Comparison of ENCODE assay signal across 8 mouse cellular contexts in the genomic region with DNA sequence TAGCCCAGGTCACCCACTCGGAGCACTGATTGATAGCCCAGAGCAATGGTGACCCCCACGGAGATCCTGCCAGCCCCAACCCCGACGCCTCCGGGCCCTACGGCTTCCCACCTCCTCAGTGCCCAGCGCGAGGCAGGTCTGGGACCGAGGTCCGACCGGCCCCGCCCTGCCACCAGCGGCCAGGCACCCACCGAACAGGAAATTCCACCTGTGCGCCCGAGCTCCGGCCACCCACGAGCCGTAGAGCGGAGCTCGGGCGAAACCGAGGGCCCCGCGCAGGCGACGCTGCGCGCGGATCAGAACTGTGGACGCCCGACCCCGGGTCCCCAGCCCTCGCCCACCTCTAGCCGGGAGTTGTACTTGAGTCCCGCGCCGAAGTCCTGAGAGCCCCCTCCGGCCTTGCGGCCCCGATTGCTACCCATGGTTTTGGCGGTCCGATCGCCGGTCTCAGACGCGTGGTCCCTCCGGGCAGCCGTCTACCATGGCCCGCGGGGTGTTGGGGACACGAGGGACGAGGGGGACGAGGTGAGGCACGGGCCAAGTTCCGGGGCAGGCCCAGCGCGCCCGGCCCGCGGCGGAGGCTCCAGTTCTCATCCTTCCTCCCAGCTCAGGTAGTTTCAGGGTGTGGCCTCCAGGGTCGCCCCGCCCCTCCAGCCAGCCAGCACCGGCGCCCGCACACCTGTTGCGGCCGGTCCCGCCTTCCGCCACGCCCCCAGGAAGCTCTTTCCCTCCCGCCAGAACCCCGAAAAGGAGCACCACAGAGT. TPM values are rescaled to one million over a fixed set of nuclear protein-coding genes. Genes with fewer than 3 reads are reported as not detected.
DNase-seq lines count a peak whose midpoint lies in the region; ATAC-seq and TF ChIP-seq lines count a peak whose summit lies in the region.

Gene St14 (minus strand): TSS at position 649 of the 764 bp plus-strand sequence.

- no peak for DNase-seq in left cerebral cortex, adult 2 months (ENCODE audit: extremely low spot score in 1 of 2, low spot score in 2 of 2)
- no peak for DNase-seq in left cerebral cortex, postnatal 14 days (ENCODE audit: low spot score in 2 of 2)
- peak; percentile 86 for DNase-seq in kidney, adult 2 months
- DNase-seq in retina, embryonic 14.5 days (ENCODE audit: low spot score): peak; percentile 26
- no peak for DNase-seq in adipocyte (ENCODE audit: low spot score)
- no peak for DNase-seq in left cerebral cortex, adult 9 months (ENCODE audit: low spot score in 2 of 2)

- no peak for TF ChIP-seq CTCF in left cerebral cortex, adult 2 months (IDR thresholded peaks at IDR 0.05)
- no peak for TF ChIP-seq CTCF in embryonic fibroblast, embryonic 13.5 days (IDR thresholded peaks at IDR 0.05; ENCODE audit: borderline replicate concordance, insufficient read depth, low read length)
- no peak for TF ChIP-seq CTCF in kidney, adult 2 months (conservative IDR thresholded peaks at IDR 0.05; ENCODE audit: insufficient read depth, insufficient read length, low read depth, low read length)

- WGBS in kidney, adult 2 months: under 1% methylated on average over 74 of the region's 74 CpGs
- under 1% methylated on average over 74 of the region's 74 CpGs for WGBS in lung, embryonic 15.5 days

- H3K9me3 ChIP-seq in lung, embryonic 15.5 days: no peaks in the 10 kb centered on the region

- intact Hi-C loops in left cerebral cortex, adult 2 months (cut with DNase I): no loop called here
- intact Hi-C loops in left cerebral cortex, postnatal 14 days (cut with DNase I): no loop called here

- peak; percentile 72 for ATAC-seq in lung, embryonic 15.5 days (ENCODE audit: borderline replicate concordance, extremely low read depth, low FRiP score, low TSS enrichment)

- peak within 1 kb of the TSS; percentile 39 for H3K4me3 ChIP-seq in left cerebral cortex, adult 2 months
- peak within 1 kb of the TSS; percentile 19 for H3K4me3 ChIP-seq in embryonic fibroblast, embryonic 13.5 days (ENCODE audit: insufficient read depth, low read length)
- peak within 1 kb of the TSS; percentile 91 for H3K4me3 ChIP-seq in kidney, adult 2 months (ENCODE audit: insufficient read depth, low read depth, low read length)
- H3K4me3 ChIP-seq in lung, embryonic 15.5 days: peak within 1 kb of the TSS; percentile 57

- TF ChIP-seq POLR2A in embryonic fibroblast, embryonic 13.5 days (IDR thresholded peaks at IDR 0.05; ENCODE audit: low read depth, low read length): no peak
- TF ChIP-seq POLR2A in kidney, adult 2 months (IDR thresholded peaks at IDR 0.05; ENCODE audit: low read depth, low read length): peak; percentile 39

- H3K4me2 ChIP-seq in lung, embryonic 15.5 days: peak within 1 kb of the TSS; percentile 78

- H3K36me3 ChIP-seq in kidney, adult 2 months (ENCODE audit: control insufficient read depth, insufficient read depth, low read length): no peaks in the 10 kb centered on the region
- H3K36me3 ChIP-seq in lung, embryonic 15.5 days: no peaks in the 10 kb centered on the region

- H3K4me1 ChIP-seq in embryonic fibroblast, embryonic 13.5 days (ENCODE audit: control insufficient read depth, insufficient read depth, low read length): no peaks in the 10 kb centered on the region
- H3K4me1 ChIP-seq in kidney, adult 2 months (ENCODE audit: control insufficient read depth, insufficient read depth, low read length): no peaks in the 10 kb centered on the region
- H3K4me1 ChIP-seq in lung, embryonic 15.5 days: peaks cover 20% of the 10 kb centered on the region

- no peak within 1 kb of the TSS for H3K27ac ChIP-seq in left cerebral cortex, adult 2 months
- no peak within 1 kb of the TSS for H3K27ac ChIP-seq in embryonic fibroblast, embryonic 13.5 days (ENCODE audit: insufficient read depth, low read length)
- peak within 1 kb of the TSS; percentile 78 for H3K27ac ChIP-seq in kidney, adult 2 months (ENCODE audit: insufficient read depth, low read depth, low read length)
- peak within 1 kb of the TSS; percentile 57 for H3K27ac ChIP-seq in lung, embryonic 15.5 days

- H3K9ac ChIP-seq in lung, embryonic 15.5 days: peak within 1 kb of the TSS; percentile 60

- H3K27me3 ChIP-seq in kidney, adult 2 months (replicated peaks; ENCODE audit: control insufficient read depth, insufficient read depth, low read length): 0 out of 2 replicates have a peak, but pooled peaks cover 2% of the 10 kb centered on the region
- peaks cover 58% of the 10 kb centered on the region for H3K27me3 ChIP-seq in lung, embryonic 15.5 days

RNA-seq across cellular contexts. Expression of gene St14, which starts in this region (rescaled TPM):
- total RNA-seq in left cerebral cortex, adult 2 months (2021): 1 to 10 TPM in 1 of 2 experiments, under 1 TPM in 1; 0.87 to 1.1 TPM
- under 1 TPM; 0.19 to 0.68 TPM for total RNA-seq in left cerebral cortex, postnatal 14 days (2021)
- polyA plus RNA-seq in embryonic fibroblast, embryonic 13.5 days (2011; ENCODE audit: insufficient read length, low read depth, missing spikeins): 1.1 and 1.2 TPM in 2 replicates
- polyA plus RNA-seq in kidney, adult 2 months (2012; rRNA removed): 62.8 and 71.2 TPM in 2 replicates
- 48.1 and 50.9 TPM in 2 replicates for polyA plus RNA-seq in lung, embryonic 15.5 days (2015; fragmentation: Nextera tagmentation; extraction: Ambion mirVana)

Comparison
In these comparisons a context has a peak if more than half of its experiments do, and no peak if none do; other contexts are left out.
1. RNA of gene St14 (polyA plus RNA-seq): 62.8 to 71.2 TPM in kidney, adult 2 months and 48.1 to 50.9 TPM in lung, embryonic 15.5 days; 1.1 to 1.2 TPM in embryonic fibroblast, embryonic 13.5 days; every median in the first group is over 10 times any median in the second.
2. DNase-seq: peak in kidney, adult 2 months (single experiment) and retina, embryonic 14.5 days (single experiment); none in left cerebral cortex, adult 2 months (0 of 2), left cerebral cortex, postnatal 14 days (0 of 2), adipocyte (single experiment) and left cerebral cortex, adult 9 months (0 of 2).
3. H3K27ac ChIP-seq: peak in kidney, adult 2 months (single experiment) and lung, embryonic 15.5 days (single experiment); none in left cerebral cortex, adult 2 months (single experiment) and embryonic fibroblast, embryonic 13.5 days (single experiment).
4. H3K4me3 ChIP-seq: peak in every context shown above with its lines; median percentile 91 in kidney, adult 2 months; 57 in lung, embryonic 15.5 days; 39 in left cerebral cortex, adult 2 months; 19 in embryonic fibroblast, embryonic 13.5 days.